Comparison of ENCODE assay signal across 8 mouse cellular contexts in genomic region chr3:125403601-125404396, GRCm38 (mm10). TPM values are rescaled to one million over a fixed set of nuclear protein-coding genes. Genes with fewer than 3 reads are reported as not detected.
DNase-seq lines count a peak whose midpoint lies in the region; ATAC-seq and TF ChIP-seq lines count a peak whose summit lies in the region.

Ndst4 (plus strand) TSS chr3:125404076.

- WGBS in midbrain, embryonic 10.5 days = 23% methylated on average over 14 of the region's 14 CpGs
- WGBS in stomach, postnatal 0 days = 13% methylated on average over 14 of the region's 14 CpGs

- H3K9ac ChIP-seq in stomach, postnatal 0 days (ENCODE audit: low read length) = peak within 1 kb of the TSS; percentile 51; the same call in 1 of the 2 replicates

- no peaks in the 10 kb centered on the region for H3K27me3 ChIP-seq in midbrain, embryonic 10.5 days (ENCODE audit: low read depth, poor library complexity, severe bottlenecking)
- H3K27me3 ChIP-seq in stomach, postnatal 0 days (ENCODE audit: control insufficient read depth, insufficient read depth, low read length) = no peaks in the 10 kb centered on the region

- H3K27ac ChIP-seq in left cerebral cortex, adult 2 months = no peak within 1 kb of the TSS
- peak within 1 kb of the TSS; percentile 67 for H3K27ac ChIP-seq in midbrain, embryonic 10.5 days (replicated peaks)
- H3K27ac ChIP-seq in stomach, postnatal 0 days (replicated peaks) = no peak within 1 kb of the TSS

- DNase-seq in gastrocnemius, postnatal 14 days = peak; percentile 2
- no peak for DNase-seq in gastrocnemius, postnatal 25 days
- peak; percentile 3 to 9 for DNase-seq in frontal cortex, postnatal 25 days (ENCODE audit: low spot score in 2 of 2)
- peak; percentile 13 to 16 for DNase-seq in left cerebral cortex, adult 2 months (ENCODE audit: extremely low spot score in 1 of 2, low spot score in 2 of 2)
- peak; percentile 48 for DNase-seq in midbrain, embryonic 10.5 days (ENCODE audit: low spot score)
- peak; percentile 13 for DNase-seq in stomach, postnatal 0 days (ENCODE audit: low spot score)
- DNase-seq in spleen, postnatal 36 days (ENCODE audit: low spot score in 2 of 2) = no peak

- peaks cover 9% of the 10 kb centered on the region for H3K4me1 ChIP-seq in midbrain, embryonic 10.5 days
- H3K4me1 ChIP-seq in stomach, postnatal 0 days (replicated peaks; ENCODE audit: control insufficient read depth, insufficient read depth) = no peaks in the 10 kb centered on the region

- no peaks in the 10 kb centered on the region for H3K36me3 ChIP-seq in midbrain, embryonic 10.5 days
- no peaks in the 10 kb centered on the region for H3K36me3 ChIP-seq in stomach, postnatal 0 days (ENCODE audit: control insufficient read depth, insufficient read depth, low read length)

- H3K4me3 ChIP-seq in left cerebral cortex, adult 2 months = peak within 1 kb of the TSS; percentile 42
- peak within 1 kb of the TSS; percentile 43 for H3K4me3 ChIP-seq in midbrain, embryonic 10.5 days
- H3K4me3 ChIP-seq in stomach, postnatal 0 days (ENCODE audit: low read depth, low read length) = peak within 1 kb of the TSS; percentile 37

- TF ChIP-seq EP300 in stomach, postnatal 0 days (optimal IDR thresholded peaks at IDR 0.05) = no peak

- H3K4me2 ChIP-seq in stomach, postnatal 0 days (replicated peaks; ENCODE audit: low read depth) = peak within 1 kb of the TSS; percentile 61

- intact Hi-C loops in gastrocnemius, postnatal 14 days (cut with DNase I; ENCODE audit: low total_unique reads) = no loop called here
- intact Hi-C loops in left cerebral cortex, adult 2 months (cut with DNase I) = no loop called here

- 0 out of 2 replicates have a peak, but pooled peaks have one; percentile 18 for ATAC-seq in common myeloid progenitor, adult 5-6 weeks (replicated peaks; ENCODE audit: low read depth, poor library complexity, severe bottlenecking)
- no peak for ATAC-seq in stomach, postnatal 0 days (ENCODE audit: low FRiP score, low TSS enrichment)

- no peaks in the 10 kb centered on the region for H3K9me3 ChIP-seq in midbrain, embryonic 10.5 days (replicated peaks)
- H3K9me3 ChIP-seq in stomach, postnatal 0 days (ENCODE audit: control insufficient read depth, low read length) = no peaks in the 10 kb centered on the region

- TF ChIP-seq CTCF in left cerebral cortex, adult 2 months (IDR thresholded peaks at IDR 0.05) = no peak
- TF ChIP-seq CTCF in stomach, postnatal 0 days (IDR thresholded peaks at IDR 0.05; ENCODE audit: low read depth) = no peak

RNA-seq across cellular contexts. Expression of gene Ndst4, which starts in this region (rescaled TPM):
- under 1 TPM; 0.07 to 0.33 TPM for total RNA-seq in gastrocnemius, postnatal 14 days (2021)
- under 1 TPM in 1 of 2 experiments, not detected in 1; 0.08 TPM for total RNA-seq in gastrocnemius, postnatal 25 days (2021)
- not detected in 2 replicates for total RNA-seq in common myeloid progenitor, adult 5-6 weeks (2017)
- total RNA-seq in left cerebral cortex, adult 2 months (2021) = 10 to 100 TPM in 1 of 2 experiments, 1 to 10 TPM in 1; 6.8 to 17.3 TPM
- polyA plus RNA-seq in midbrain, embryonic 10.5 days (2016; fragmentation: Nextera tagmentation; extraction: Ambion mirVana) = 0.07 and 0.30 TPM in 2 replicates
- 0.16 and 0.21 TPM in 2 replicates for polyA plus RNA-seq in stomach, postnatal 0 days (2015; fragmentation: Nextera tagmentation; extraction: Ambion mirVana)

Comparison
In these comparisons a context has a peak if more than half of its experiments do, and no peak if none do; other contexts are left out.
1. Peak in DNase-seq in gastrocnemius, postnatal 14 days; RNA of the gene not detected or under 1 TPM.
2. Peak in ATAC-seq in common myeloid progenitor, adult 5-6 weeks; RNA of the gene not detected or under 1 TPM.
3. Peak in DNase-seq, H3K4me3 ChIP-seq and H3K27ac ChIP-seq in midbrain, embryonic 10.5 days; RNA of the gene not detected or under 1 TPM.
4. Peak in DNase-seq, H3K4me3 ChIP-seq, H3K9ac ChIP-seq and H3K4me2 ChIP-seq in stomach, postnatal 0 days; RNA of the gene not detected or under 1 TPM.
5. DNase-seq: peak in frontal cortex, postnatal 25 days (2 of 2) and left cerebral cortex, adult 2 months (2 of 2); none in gastrocnemius, postnatal 25 days (single experiment) and spleen, postnatal 36 days (0 of 2).
6. Peak in every context shown above with its lines, with median percentiles within 50 percentile points of each other: H3K4me3 ChIP-seq.